Comparison of ENCODE assay signal across 12 mouse cellular contexts in the genomic region with DNA sequence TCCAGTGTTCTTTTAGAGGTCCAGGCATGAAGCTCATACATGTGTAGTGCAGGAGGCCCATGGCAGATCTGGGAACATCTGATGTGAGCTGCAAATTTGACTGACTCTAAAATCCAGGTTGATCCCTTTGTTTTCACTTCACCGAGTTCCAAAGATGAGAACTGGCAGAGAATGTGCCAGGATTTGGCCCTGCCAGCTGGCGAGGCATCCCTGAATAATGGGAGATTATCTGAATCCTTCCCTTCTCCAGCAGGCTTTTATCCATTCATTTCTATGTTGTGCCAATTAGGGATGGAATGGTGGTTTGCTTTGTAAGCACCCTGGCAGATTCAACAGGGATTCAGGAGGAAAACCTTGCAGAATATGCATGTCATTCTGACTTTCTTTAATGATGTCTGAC.
DNase-seq lines count a peak whose midpoint lies in the region; ATAC-seq lines count a peak whose summit lies in the region.
"Had no signal": no experiment of that assay in that cellular context is flagged by ENCODE, and none has a peak within 500 bp of the region (broad histone marks: within the 10 kb centered on the region; RNA-seq: fewer than 3 reads in every experiment).

No protein-coding gene starts in this region.

- no peak for ATAC-seq in monocyte, adult 5-6 weeks (replicated peaks; ENCODE audit: insufficient number of reproducible peaks, low FRiP score, low TSS enrichment, poor library complexity, severe bottlenecking)
- ATAC-seq: intestine, embryonic 16.5 days had no signal

- intact Hi-C loops in left cerebral cortex, postnatal 4 days (cut with DNase I): no loop called here

- peak; percentile 7 for DNase-seq in cerebellum, adult 9-11 months
- no peak for DNase-seq in cerebellum, adult 9-10 months
- peak; percentile 87 for DNase-seq in left cerebral cortex, postnatal 4 days
- DNase-seq in left cerebral cortex, adult 18-20 months (ENCODE audit: low spot score in 2 of 2): no peak
- peak; percentile 17 for DNase-seq in layer of hippocampus, adult 9-11 months
- DNase-seq in retina, embryonic 14.5 days (ENCODE audit: low spot score): peak; percentile 53
- no peak for DNase-seq in kidney, adult 18-20 months
- DNase-seq: liver, embryonic 13.5 days; lung, postnatal 4 days; thymus, adult 18-20 months had no signal

Comparison
In these comparisons a context has a peak if more than half of its experiments do, and no peak if none do; other contexts are left out.
1. DNase-seq: peak in cerebellum, adult 9-11 months (single experiment), left cerebral cortex, postnatal 4 days (single experiment), layer of hippocampus, adult 9-11 months (single experiment) and retina, embryonic 14.5 days (single experiment); none in cerebellum, adult 9-10 months (single experiment), left cerebral cortex, adult 18-20 months (0 of 2) and kidney, adult 18-20 months (single experiment).